Mouse (Mus musculus) monocyte, adult 2 months (primary cell): Measurements from ENCODE around the gene Clasp1.

Experiments
- DNase-seq, 2 experiments: peaks; one replicate each; pipeline ENCODE4 v3.0.0; 2022; ENCODE audit warnings: low spot score in 2 of 2, low read depth in 1 of 2

Gene Clasp1

DNA sequence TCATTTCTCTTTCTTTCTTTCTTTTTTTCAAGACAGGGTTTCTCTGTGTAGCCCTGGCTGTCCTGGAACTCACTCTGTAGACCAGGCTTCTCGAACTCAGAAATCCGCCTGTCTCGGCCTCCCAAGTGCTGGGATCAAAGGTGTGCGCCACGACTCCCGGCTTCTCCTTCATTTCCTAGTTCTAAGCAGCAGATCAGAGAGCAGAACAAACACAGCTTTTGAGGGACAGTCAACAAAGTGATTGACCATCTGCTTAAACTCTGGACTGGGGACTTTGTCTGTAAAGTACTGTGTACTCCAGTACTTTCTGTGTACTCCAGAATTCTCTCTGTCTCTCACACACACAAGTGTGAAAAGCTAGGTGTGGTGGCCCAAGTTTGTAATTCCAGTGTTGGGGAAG, 14.1 kb downstream of the Clasp1 start:
- DNase-seq = no peak

DNA sequence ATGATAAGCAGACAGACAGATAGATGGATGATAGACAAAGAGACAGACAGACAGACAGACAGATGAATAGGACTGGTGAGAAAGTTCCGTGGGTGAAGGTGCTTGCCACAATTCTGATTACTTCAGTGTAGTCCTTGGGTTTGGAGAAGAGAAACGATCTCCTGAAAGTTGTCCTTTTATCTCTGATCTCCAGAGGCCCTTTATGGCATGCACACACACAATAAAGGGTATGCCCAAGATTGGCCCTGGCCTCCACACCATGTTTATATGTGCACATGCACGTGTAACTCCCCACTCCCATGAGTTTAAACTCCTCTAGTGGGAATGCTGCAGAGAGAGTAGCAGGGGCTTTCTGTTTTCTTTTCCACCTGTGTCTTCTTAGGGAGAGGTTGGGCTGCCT, 14.6 kb downstream of the Clasp1 start:
- DNase-seq = no peak

DNA sequence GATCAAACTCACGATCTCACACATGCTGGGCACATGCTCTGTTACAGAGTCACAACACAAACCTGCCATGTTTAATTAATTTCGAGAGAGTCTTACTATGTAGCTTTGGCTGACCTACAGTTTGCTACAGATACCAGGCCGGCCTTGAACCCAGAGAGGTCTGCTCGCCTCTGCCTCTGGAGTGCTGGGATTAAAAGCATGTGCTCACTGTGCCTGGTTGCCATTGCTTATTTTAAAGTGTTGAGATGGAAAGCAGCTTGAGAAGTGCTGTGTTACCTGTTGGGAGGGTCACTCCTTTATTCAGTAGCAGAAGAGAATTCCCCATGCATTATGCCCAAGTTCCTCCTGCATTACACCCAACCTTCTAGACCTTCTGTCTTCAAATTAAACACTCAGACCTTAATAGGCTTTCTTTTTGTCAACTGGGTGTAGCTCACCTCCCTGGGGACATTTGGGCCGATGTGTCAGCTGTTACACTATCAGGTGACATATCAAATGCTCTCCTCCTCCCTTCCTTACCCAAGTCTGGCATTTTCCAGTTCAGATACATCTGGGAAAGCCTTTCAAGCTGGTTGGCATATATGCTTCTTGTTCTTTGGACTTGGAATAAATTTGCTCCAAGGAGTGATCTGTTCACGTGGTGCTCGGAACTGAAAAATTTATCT, 18.9 kb downstream of the Clasp1 start:
- no peak for DNase-seq

DNA sequence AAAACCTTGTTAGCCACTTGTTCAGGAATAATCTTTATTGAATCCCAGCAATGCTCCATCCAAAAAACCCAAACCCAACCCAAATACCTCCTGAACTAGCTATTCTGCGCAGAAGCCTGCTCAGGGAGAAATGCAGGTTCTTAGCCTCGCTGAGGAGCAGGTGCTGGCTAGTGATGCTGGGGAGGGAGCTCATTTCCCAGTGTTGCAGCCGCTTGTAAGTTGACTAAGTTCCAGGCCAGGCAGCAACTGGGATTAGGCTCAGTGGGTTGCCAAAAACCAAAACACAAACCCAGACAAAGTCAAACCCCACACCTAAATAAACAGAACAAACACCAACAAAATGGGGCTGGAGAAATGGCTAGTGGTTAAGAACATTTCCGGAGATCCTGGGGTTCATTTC, 20.4 kb downstream of the Clasp1 start:
- no peak for DNase-seq

DNA sequence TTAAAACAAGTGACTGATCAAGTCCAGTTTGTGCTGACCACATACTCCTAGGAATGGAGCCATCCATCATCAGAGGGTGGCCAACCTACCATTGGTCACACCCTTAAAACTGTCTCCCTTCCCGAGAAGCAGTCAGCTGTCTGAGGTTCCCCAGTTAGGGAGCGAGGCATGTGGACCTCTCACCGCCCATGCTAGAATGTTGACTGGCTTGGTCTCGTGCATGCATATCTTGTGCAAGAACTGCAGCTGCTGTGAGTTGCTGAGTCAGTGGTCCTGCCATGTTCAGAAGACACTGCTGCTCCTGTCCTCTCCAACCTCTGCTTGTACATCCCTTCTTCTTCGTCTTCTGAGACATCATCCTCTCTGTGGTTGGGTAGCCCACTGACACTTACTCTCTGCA, 22.0 kb downstream of the Clasp1 start:
- no peak for DNase-seq

DNA sequence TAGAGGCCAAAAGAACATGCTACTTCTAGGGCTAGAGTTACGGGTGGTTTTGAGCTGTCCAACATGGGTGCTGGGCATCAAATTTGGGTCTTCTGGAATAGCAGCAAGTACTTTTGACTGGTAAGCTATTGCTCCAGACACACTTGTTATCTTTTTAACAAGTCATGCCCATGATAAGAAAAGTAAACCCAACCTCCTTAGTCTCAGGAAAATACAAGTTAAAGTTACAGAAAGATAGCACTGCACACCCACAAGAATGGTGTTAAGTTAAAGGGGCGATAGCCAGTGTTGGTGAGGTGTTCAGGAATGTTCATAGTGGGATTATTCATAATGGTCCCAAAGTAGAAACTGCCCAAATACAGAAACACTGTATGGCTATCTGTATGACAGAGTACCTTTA, 24.3 kb downstream of the Clasp1 start:
- no peak for DNase-seq

DNA sequence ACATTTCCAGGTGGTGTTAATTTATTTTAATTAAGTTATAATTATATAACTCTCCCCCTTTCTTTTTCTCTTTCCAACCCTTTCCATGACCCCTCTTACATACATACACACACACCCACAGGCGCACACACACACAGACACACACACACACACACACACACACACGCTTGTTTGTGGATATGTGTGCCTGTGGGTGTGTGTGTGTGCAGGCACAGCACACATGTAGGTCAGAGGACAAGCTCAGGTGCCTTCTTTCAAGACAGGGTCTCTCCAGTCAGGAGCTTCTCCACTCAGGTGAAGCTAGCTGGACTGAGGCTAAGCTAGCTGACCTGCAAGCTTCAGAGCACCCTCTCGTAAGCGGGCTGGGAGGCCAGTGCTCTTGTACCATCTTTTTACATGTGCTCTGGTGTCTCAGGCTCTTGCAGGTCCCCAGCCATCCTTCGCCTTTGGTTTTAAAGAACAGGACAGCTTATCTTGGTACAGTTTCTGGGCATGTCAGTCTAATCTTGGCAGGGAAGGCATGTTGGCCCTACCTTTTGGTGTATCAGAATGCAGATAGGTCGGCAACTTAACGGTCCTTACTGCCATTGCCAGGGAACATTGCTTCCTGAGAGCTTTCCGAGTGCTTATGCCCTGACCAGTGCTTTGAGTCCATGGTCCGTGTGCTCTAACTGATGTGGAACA, 28.3 kb downstream of the Clasp1 start:
- DNase-seq = no peak

DNA sequence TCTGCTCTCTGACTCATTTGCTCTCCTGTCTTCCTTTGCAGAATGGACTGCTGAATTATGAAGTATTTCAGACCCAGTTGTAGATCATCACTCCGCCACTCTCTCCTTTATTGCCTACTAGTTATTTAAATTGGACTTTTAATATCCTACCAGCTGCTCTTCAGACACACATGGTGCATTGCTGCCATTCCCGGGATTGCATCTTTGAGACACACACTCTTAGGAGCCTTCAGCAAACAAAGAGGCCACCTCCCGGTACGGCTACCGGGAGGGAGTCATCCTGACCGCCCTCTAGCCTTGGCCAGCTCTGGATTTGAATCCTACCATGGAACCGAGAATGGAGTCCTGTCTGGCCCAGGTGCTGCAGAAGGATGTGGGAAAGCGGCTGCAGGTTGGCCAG, 30.5 kb downstream of the Clasp1 start:
- DNase-seq = no peak

DNA sequence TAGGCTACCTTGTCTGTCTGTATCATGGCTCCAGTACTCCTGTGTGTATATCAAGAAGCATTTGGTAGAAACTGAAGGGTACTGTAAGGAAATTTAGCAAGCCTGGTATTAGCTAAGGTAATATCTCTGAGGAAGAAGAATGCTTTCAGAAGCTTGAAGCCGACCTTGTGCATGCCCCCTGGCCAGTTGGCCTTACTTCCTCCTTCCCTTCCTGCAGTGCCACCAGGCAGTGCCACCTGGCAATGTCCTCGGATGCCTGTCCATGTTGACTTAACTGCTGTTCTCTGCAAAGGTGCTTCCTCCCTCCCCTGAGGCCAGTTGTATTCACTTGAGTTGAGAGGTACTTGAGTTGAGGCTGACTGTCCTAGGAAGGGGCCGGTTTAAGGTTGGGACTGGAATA, 32.3 kb downstream of the Clasp1 start:
- no peak for DNase-seq

DNA sequence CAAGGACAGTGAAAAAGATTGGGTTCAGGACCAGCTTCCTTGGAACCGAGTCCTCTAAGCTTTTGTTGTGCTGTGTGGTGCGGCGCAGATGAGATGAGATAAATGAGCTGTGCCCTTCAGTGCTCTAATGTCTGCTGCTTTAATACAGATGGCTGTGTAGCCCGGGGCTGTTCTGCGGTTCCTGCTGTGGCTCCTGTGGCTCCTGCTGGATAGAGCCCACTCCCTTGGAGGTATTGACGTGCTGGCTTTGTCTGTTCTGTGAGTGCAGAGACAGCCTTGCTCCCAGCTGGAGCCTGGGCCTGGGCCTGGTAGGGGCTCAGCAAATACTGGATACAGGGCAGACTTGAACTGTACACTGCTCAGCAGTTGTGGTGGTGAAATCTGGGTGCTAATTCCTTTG, 34.0 kb downstream of the Clasp1 start:
- DNase-seq = no peak

DNA sequence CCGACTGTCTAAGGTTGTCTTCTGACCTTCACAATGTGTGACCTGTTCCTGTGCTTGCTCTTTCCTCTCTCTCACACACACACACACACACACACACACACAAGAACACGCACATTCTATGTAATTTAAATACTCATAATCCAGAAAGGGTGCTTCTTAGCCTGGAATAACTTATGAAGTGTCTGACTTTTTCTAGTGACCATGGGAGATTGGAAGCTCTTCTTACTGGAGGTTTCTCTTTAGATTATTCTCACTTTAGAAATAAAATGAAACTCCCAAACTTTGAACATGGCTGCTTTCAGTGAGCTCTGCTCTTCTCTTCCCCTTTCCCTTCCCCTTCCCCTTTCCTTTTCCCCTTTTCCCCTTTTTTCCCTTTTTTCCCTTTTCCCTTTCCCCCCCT, 37.1 kb downstream of the Clasp1 start:
- DNase-seq = no peak

DNA sequence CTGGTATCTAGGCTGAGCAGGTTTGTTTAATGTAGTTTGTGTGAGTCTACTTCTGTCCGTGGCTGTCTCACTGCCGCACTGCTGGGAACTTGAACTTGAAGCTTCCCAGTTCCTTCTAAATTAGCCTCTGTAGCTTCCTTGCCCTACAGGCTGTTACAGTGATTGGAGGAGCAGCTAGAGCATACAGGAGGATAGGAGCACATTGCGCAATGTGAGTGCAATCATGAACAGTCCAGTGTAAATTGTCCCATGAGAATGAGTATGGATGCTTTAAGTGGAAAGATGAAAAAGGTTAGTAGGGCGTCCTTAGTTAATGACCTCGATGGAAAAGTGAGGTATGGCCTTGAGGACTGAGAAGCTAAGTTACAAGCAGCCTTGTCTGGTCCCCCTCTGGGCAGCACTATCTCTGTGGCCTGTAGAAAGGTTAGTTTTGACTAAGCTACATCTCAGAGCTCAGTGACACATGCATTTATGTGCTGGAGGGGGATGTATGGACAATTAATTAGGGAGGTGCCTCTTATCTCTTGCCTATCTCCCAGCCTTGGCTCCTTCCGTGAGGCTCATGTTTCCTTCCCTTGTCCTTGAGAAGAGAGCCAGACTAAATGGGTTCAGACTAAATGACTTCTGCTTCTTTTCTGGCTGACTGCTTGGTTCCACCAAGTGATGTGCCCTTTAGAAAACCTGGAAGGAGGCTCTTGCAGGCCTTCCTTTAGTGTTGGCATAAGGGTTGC, 39.7 kb downstream of the Clasp1 start:
- DNase-seq = no peak

DNA sequence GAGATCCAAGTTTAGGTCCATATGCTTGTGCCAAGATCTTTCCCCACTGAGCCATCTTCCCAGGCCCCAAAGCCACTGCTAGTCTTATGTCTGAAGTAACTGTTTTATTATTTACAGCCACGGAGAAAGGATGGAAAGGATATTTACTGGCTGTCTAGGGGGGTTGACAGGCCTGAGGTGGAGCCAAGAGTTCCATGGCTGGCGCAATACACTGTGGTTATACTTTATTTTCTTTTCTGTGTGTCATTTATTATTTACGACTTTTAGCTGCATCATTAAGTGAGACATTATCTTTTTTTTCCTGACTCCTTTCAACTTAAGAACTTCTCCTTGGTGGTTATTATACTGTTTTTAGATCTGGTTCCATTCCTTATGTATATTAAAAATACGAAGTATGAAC, 42.7 kb downstream of the Clasp1 start:
- no peak for DNase-seq

DNA sequence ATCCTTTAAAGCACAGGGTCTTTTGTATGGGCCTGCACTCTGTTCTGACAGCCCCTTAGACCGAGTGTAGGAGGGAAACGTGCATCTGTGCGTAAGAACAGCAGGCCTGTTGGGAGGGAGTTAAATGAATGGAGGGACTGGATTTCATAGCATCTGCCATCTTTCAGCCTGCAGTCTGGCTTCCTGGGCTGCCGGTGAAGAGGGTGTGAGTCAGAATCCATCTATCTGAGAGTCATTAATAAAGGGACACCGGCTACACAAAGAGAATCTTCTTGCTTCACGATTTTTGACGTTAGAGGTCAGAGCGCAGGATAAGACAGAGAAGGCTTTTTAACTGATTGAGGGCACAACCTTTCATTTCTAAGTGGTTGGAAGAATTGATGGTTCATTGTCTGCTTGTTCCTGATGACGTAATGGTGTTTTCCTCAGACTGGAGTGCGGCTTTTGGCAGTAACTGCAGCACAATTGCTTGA, 46.2 kb downstream of the Clasp1 start:
- no peak for DNase-seq

DNA sequence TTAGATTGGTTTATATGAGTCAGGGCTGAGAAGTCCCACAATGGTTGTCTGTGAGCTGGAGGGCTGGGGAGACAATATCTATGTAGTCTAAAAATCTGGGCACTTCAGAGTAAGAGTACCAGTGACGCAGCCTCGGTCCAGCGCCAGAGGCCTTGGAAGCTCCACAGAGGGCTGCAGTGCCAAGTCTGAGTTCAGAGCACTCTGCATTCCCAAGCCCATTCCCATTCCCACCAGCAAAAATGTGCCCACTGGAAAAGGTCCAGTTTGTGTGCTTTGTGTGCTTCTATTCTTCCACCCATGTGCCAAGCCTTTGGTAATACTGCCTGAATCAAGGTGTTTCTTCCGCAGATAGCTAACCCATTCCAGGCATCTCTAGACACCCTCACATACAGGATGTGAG, 49.0 kb downstream of the Clasp1 start:
- no peak for DNase-seq

DNA sequence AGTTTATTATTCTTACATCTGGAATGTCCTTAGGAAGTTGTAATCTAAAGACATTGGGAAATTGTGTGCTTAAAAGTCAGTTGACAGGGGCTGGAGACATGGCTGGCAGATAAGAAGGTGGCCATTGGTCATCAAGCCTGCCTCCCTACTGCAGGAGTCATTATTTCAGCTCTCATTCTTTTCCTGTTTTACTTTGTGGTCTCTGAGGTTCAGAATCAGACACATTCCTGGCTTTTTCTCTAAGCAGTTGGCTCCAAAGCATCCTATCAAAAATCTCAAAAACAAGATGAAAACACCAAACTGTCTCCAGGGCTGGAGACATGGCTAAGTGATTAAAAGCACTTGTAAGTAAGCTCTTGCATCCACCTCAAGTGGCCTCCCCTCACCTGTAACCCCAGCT, 49.5 kb downstream of the Clasp1 start:
- no peak for DNase-seq

DNA sequence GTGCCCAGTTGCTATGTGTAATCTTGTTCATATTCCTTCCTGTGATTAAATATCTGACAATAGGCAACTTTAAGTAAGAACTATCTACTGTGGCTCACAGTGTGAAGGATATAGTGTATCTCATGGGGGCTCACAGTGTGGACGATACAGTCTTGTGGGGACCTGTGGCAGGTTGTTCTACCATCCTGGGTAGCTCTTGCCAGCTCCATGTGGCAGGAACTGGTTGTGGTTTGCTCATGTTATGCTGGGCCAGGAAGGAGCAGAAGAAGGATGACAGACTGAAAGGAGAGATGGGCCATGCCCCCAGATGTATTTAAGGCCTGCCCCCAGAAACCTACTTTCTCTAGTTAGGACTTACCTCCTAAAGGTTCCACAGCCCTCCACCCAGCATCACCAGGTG, 51.7 kb downstream of the Clasp1 start:
- DNase-seq = no peak

DNA sequence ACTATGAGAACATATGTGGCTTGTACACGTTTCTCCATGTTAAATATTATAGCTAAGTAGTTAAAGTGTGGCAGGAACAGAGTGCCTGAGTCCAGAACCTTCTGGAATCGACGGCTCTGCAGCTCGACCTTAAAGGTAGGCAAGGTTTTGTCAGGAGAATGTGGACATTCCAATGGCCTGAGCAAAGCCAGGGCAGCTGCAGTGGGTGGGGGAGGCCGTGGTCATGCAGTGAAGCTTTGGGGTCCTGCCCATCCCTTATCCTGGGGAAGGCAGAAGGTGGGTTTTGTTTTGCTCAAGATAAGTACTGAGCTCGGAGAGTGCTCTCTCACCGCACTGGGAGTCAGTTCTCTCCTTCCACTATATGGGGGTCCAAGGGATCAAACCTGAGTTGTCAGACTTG, 55.6 kb downstream of the Clasp1 start:
- no peak for DNase-seq

DNA sequence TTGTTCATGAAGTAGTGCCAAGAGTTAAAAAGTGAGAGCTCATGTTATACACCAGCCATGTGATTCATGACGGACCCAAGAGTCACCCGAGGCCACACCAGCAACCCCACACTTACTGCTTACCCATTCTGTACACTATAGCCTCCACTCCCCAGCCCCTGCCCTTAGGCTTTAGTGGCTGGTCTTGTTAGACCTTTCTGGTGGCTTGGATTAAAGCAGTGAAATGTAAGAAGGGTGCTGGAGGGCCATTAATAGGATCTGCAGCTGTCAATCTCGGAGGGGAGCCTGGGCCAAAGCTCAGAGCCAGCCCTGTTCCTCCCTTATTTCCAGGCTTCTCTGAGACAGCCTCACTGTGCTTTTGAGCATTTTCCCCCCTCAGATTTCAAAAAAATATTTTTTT, 56.1 kb downstream of the Clasp1 start:
- no peak for DNase-seq

DNA sequence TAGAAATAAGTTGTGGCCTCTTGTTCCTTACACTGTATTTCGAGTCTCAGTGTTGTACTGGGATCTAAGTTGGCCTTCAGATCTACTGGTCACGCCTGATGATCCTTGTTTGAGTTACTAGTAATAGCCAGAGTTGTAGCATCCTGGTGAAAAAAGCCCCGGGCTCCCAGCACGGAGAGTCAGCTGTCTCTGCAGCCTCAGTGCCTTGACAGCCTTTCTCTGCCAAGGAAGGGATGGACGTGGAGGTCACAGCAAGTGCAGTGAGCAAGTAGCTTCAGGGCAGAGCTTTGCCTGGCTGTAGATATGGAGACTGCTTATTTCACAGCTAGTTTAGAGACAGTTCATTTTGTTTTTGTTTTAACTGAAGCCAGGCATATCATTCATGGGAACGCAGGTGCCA, 56.6 kb downstream of the Clasp1 start:
- DNase-seq = no peak

DNA sequence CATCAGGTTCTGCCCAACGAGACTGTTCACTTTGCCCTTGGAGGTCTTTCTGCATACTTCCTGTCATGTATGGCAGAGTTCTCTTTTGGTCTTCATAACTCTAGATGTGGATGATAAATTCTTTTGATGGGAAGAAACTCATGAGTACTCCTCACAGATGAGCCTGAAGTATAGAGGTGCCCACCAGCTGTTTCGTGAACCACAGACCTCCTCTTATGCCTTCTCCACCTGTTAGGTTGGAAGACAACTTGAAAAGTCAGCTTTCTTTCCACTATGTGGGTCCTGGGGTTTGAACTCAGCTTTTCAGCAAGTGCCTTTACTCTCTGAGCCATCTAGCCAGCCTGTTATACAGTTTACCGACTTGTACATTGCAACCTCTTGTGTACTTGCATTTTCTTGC, 57.1 kb downstream of the Clasp1 start:
- no peak for DNase-seq

DNA sequence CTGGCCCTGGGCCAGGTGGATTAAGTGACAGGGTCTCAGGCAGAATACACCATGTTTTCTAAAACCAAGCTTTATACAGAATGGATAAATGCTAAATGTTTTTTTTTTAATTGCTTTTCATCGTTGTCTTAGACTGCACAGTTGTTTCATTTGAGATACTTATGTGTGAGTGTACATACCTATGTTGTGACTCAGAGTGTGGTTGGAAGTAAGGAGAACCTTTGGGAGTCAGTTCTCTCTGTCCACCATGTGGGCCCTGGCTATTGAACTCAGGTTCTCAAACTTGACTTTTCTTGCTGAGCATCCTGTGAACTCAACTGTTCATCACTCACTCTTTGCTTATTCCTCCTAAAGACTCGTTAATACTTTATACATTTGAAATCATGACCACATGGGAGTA, 58.3 kb downstream of the Clasp1 start:
- no peak for DNase-seq
